Mouse (Mus musculus): Measurements from ENCODE around the gene Olfr397. TPM values are rescaled to one million over a fixed set of nuclear protein-coding genes. Genes with fewer than 3 reads are reported as not detected.

Gene Olfr397
- polyA plus RNA-seq (2012; rRNA removed), result not detected in 2 replicates

- WGBS, result 53% methylated on average over 1 of the region's 1 CpGs
- Histone ChIP-seq H3K27me3 (ENCODE audit: control insufficient read depth, insufficient read depth, low read length) (no peaks in the 10 kb centered on the region; the same call in 1 of the 2 replicates), H3K4me3 (replicated peaks; ENCODE audit: insufficient read depth, low read depth, low read length) (no peak within 1 kb of the TSS), H3K27ac (ENCODE audit: insufficient read depth, low read length) (no peak within 1 kb of the TSS), H3K4me1 (ENCODE audit: control insufficient read depth, insufficient read depth, low read length) (no peaks in the 10 kb centered on the region)
- TF ChIP-seq POLR2A (IDR thresholded peaks at IDR 0.05; ENCODE audit: borderline replicate concordance, insufficient read depth, low read length) (no peak), CTCF (IDR thresholded peaks at IDR 0.05; ENCODE audit: borderline replicate concordance, insufficient read depth, low read depth, low read length) (no peak)
- DNase-seq, result no peak
Observed at GRCm38 (mm10) chr11:73960517-73960916, at the start of gene Olfr397. Olfr397 (plus strand) TSS chr11:73960817.

- Histone ChIP-seq H3K27ac (ENCODE audit: insufficient read depth, low read length) (no peak within 1 kb of the TSS), H3K4me1 (ENCODE audit: control insufficient read depth, insufficient read depth, low read length) (no peaks in the 10 kb centered on the region), H3K4me3 (replicated peaks; ENCODE audit: insufficient read depth, low read depth, low read length) (no peak within 1 kb of the TSS)
Observed at GRCm38 (mm10) chr11:73936377-73936776, 24.2 kb upstream of the Olfr397 start, which contains the start of gene Olfr23. Olfr23 (plus strand) TSS chr11:73936677.

GRCm38 (mm10) chr11:73990307-73990706, 29.7 kb downstream of the Olfr397 start, which contains the start of gene Olfr398:
Olfr398 (minus strand) TSS chr11:73990407.
- no peaks in the 10 kb centered on the region for H3K27me3 ChIP-seq (ENCODE audit: control insufficient read depth, insufficient read depth, low read length)
- no peak for DNase-seq
- TF ChIP-seq CTCF (IDR thresholded peaks at IDR 0.05; ENCODE audit: borderline replicate concordance, insufficient read depth, low read depth, low read length) (no peak), POLR2A (IDR thresholded peaks at IDR 0.05; ENCODE audit: borderline replicate concordance, insufficient read depth, low read length) (no peak)
- no peak within 1 kb of the TSS for H3K27ac ChIP-seq (ENCODE audit: insufficient read depth, low read length)
- H3K4me1 ChIP-seq (ENCODE audit: control insufficient read depth, insufficient read depth, low read length), result no peaks in the 10 kb centered on the region
- H3K4me3 ChIP-seq (replicated peaks; ENCODE audit: insufficient read depth, low read depth, low read length), result no peak within 1 kb of the TSS

More at GRCm38 (mm10) chr11:73936377-73936776, 24.2 kb upstream of the Olfr397 start, which contains the start of gene Olfr23:
- no peak for DNase-seq
- H3K27me3 ChIP-seq (ENCODE audit: control insufficient read depth, insufficient read depth, low read length), result no peaks in the 10 kb centered on the region
- TF ChIP-seq POLR2A (IDR thresholded peaks at IDR 0.05; ENCODE audit: borderline replicate concordance, insufficient read depth, low read length) (no peak), CTCF (IDR thresholded peaks at IDR 0.05; ENCODE audit: borderline replicate concordance, insufficient read depth, low read depth, low read length) (no peak)

GRCm38 (mm10) chr11:73993115-73993514, 32.5 kb downstream of the Olfr397 start:
- DNase-seq, result peak in 1 of 2 experiments; percentile 6
- TF ChIP-seq POLR2A (IDR thresholded peaks at IDR 0.05; ENCODE audit: borderline replicate concordance, insufficient read depth, low read length) (no peak), CTCF (IDR thresholded peaks at IDR 0.05; ENCODE audit: borderline replicate concordance, insufficient read depth, low read depth, low read length) (no peak)
- Histone ChIP-seq H3K4me1 (ENCODE audit: control insufficient read depth, insufficient read depth, low read length) (no peaks in the 10 kb centered on the region), H3K27me3 (ENCODE audit: control insufficient read depth, insufficient read depth, low read length) (no peaks in the 10 kb centered on the region), H3K4me3 (replicated peaks; ENCODE audit: insufficient read depth, low read depth, low read length) (no peak overlapping the region), H3K27ac (ENCODE audit: insufficient read depth, low read length) (no peak overlapping the region)

Other genes starting within 250 kb of the Olfr397 start
- gene Olfr389, start 180.1 kb upstream of the Olfr397 start, polyA plus RNA-seq (2012; rRNA removed), result not detected in 2 replicates
- not detected in 2 replicates for gene Olfr390, start 177.9 kb upstream of the Olfr397 start, polyA plus RNA-seq (2012; rRNA removed)
- not detected in 2 replicates for gene Olfr391-ps, start 157.8 kb upstream of the Olfr397 start, polyA plus RNA-seq (2012; rRNA removed)
- gene Olfr392, start 143.8 kb upstream of the Olfr397 start, polyA plus RNA-seq (2012; rRNA removed), result not detected in 2 replicates
- not detected in 2 replicates for gene Olfr393, start 109.4 kb upstream of the Olfr397 start, polyA plus RNA-seq (2012; rRNA removed)
- not detected in 2 replicates for gene Olfr394, start 70.0 kb upstream of the Olfr397 start, polyA plus RNA-seq (2012; rRNA removed)
- gene Olfr395, start 51.5 kb upstream of the Olfr397 start, polyA plus RNA-seq (2012; rRNA removed), result not detected in 2 replicates
- not detected in 2 replicates for gene Olfr23, start 24.1 kb upstream of the Olfr397 start, polyA plus RNA-seq (2012; rRNA removed)
- gene Olfr398, start 29.6 kb downstream of the Olfr397 start, polyA plus RNA-seq (2012; rRNA removed), result not detected in 2 replicates
- not detected in 2 replicates for gene Olfr139, start 95.7 kb downstream of the Olfr397 start, polyA plus RNA-seq (2012; rRNA removed)
- gene Olfr399, start 95.8 kb downstream of the Olfr397 start, polyA plus RNA-seq (2012; rRNA removed), result not detected in 2 replicates
- not detected in 2 replicates for gene Zfp616, start 109.1 kb downstream of the Olfr397 start, polyA plus RNA-seq (2012; rRNA removed)
- gene Olfr401, start 152.9 kb downstream of the Olfr397 start, polyA plus RNA-seq (2012; rRNA removed), result not detected in 2 replicates
- not detected in 2 replicates for gene Olfr402, start 192.7 kb downstream of the Olfr397 start, polyA plus RNA-seq (2012; rRNA removed)
- gene Olfr403, start 225.4 kb downstream of the Olfr397 start, polyA plus RNA-seq (2012; rRNA removed), result not detected in 2 replicates